Mouse (Mus musculus) MN1 (cell line): Measurements from ENCODE around the gene 5830473C10Rik.

Experiments
- DNase-seq: peaks from one replicate; pipeline ENCODE4 v3.0.0-alpha.2; 2016; ENCODE audit warnings: low spot score

5830473C10Rik gene

DNA sequence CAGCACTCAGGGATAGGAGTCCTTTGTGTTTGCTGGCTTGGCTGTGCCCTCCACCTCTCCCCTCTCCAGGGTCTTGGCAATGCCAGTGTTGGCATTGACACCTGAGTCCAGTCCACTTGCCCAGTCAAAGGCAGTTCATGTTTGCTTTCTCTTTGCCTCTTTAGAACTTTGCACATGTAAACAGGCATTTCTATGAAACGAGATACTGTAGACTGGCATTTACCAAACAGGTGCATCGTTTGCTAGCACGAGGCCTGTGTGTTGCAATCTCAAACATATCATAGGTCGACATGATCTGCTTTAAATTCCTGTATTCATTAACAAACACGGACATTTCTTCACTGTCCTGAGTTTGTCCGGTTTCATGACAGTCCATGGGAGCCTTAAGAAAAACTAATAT lies at the start of gene 5830473C10Rik:
5830473C10Rik (plus strand) TSS at position 365 of the 400 bp plus-strand sequence.
- no peak for DNase-seq

DNA sequence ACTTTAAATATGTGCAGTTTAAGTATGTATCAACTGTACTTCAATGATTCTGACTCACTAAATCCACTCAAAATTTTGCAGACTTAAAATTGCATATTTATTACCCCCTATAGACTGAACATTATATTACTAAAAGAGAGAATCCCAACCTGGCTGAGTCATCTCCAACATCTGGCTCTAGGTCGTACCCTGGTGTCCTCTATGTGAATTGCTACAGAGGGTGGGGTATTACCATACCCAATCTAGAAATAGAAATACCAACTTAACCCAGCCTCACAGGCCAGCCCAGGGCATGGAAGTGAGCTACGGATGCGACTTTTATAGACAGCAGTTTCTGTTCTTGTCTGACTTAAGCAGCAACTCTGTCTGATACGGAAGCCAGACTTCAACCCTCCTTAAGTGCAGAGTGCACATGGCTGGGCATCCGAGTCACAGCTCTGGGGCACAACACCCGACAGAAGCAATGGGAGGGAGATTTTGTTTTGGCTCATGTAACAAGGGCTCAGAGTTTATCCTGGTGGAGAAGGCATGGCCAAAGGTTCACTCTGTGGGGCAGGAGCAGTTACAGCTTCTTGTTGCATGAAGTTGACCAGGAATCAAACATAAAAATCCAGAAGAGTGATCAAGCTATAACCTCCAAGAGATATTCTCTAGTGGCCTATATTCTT lies 48.5 kb upstream of the 5830473C10Rik start:
- DNase-seq = no peak

DNA sequence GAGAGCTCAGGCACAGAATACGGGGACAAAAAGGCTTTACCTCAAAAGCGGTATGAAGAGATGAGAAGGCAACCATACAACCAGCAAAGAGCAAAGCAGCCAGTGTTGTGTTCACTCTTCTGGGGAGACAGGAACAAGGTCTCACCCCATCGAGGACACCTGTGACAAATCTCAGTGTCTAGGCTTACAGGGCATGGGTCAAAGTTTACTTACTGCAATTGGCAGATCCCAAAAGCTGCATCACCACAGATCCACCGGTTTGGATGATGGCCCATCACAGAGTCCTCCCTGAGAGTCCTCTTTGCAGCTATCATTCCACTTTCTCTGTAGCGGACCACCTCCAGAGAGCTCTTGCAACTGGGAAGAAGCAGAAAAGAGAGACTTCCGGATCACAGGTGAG lies 45.3 kb upstream of the 5830473C10Rik start:
- no peak for DNase-seq

DNA sequence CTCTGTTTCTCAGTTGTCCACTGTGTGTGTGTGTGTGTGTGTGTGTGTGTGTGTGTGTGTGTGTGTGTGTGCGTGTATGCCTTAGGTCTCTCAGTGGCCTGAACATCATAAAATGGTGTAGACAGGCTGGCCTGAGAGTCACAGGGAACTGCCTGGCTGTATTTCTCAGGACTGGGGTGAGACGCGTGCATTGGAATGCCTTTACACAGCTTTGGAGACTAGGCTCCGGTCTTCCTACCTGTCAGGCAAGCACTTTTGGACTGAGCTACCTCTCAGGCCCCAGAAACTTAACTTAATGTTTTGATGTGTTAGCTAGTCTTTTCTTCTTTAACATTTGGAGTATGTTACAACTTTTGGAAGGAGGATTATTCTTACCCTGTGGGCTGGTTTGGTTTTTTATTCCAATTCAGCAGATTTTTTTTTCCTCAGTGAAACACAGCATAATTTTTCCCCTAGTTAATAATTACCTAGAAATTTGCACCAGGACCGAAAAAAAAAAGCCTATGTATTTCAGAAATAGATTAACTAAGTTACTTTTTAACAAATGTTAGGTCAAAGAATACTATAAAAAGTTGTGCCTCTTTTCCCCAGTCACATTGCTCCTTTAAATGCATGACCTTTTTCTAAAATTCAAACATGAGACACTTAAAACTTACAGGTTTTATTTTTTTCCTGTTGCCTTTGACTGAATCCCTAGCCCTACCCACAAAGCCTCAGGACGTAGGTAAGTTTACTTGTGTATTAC lies 42.4 kb upstream of the 5830473C10Rik start, which contains the start of gene Afm:
Afm (plus strand) TSS at position 577 of the 745 bp plus-strand sequence.
- DNase-seq = no peak

DNA sequence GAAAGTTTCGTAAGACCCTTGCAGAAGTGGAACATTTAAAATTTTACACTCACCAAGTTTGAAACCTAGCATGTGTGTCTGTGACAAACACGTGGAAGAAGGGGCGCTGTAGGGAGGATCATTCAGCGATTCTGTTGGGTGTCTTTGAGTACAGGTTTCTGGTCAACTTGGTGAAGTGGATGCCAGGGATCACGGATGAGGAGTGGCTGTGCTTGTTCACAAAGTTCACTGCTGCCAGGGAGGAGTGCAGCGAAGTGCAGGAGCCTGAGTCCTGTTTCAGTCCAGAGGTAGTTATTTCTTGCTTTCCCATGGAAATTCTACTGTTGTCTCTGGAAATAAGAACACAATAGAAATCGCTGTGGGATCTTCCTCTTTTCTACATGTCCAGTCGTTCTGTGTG lies 9.7 kb upstream of the 5830473C10Rik start:
- DNase-seq = no peak

DNA sequence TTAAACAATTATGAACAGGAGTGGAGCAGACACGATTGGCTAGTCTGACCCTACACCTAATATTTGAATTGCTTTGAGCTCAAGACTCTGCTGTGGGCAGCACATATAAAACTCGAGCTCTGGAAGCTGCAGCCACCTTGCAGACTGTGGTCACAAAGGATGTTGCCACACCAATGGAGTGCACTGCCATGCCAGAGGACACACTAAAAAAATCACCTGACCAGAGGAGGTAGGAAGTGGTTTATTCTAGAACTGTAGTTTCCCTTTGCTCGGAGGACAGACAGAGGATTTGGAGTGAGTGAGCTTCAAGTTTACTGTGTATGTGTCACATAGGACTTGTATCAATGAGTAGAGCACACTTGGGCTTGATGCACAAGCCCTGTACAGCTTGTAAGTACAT lies 4.9 kb upstream of the 5830473C10Rik start:
- DNase-seq = no peak

DNA sequence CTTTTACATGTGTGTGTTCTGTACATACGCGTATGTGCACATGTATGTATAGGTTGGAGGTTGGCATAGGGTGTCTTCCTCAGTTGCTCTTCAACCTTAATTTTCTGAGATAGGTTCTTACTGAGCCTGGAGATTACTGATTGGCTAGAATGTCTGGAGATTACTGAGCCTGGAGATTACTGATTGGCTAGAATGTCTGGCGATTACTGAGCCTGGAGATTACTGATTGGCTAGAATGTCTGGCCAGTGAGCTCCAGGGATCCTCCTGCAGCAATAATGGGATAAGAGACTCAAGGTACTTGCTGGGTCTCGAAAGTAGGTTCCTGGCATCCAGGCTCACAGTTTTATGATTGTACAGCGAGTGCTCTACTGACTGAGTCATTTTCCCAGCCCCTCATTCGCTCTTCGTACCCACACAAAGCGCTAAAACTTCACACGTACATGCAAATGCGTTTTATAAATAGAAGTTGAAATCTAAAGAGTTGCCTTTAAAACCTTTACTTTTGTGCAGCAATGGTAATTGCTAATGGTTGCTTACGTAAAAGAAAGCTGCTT lies 891 bp downstream of the 5830473C10Rik start:
- DNase-seq = no peak

DNA sequence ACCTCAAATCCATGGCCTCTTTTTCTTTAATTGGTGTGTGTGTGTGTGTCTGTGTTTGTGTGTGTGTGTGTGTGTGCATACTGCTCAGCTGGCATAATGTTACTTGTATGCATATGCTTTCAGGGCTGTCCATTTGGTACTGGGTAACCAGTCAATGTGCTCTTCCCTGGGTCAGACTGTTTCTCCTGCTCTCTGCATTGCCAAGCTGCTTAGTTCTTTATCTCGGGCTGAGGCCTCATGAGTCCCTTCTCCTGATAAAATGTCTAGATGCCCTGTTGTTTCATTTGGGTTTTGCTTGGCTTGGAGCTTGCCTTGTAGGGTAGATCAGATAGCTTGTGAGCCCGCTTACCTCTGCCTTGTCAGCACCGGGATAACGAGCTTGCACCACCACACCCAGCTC lies 2.0 kb downstream of the 5830473C10Rik start:
- no peak for DNase-seq

DNA sequence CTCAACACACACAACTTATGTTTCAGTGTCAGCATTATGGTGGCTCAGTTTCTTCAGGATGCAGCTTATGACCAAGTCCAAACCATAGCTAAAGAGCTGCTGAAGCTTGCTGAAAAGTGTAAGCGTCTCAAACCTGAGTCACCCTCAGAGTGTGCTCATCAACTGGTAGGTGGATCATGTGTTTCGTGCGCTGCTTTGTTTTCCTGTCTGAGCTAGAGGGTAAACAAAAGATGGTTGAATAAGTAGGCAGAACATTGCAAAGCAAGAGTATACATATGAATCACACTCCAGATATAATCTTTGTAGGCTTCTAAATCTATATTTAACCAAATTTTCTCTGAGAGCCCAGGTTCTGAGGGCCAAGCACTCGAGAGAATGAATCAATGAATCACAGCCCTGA lies 3.3 kb downstream of the 5830473C10Rik start:
- DNase-seq = no peak

DNA sequence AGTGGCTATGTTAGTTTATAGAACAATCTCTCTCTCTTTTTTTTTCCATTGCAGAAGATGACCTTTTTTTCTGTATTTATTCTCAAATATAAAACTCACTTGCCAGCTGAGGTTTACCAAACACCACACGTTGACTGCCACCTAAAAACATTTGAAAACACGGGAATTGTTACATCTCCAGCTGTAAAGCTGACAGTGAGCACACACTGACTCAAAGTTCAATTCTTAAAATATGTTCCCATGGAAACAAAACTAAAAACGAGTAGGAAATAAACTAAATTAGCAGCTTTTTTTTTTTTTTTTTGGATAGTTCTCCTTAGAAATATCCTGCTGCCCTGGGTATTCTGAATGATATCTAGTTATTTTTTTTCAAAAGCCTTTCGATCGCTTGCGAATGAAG lies 4.3 kb downstream of the 5830473C10Rik start:
- no peak for DNase-seq

DNA sequence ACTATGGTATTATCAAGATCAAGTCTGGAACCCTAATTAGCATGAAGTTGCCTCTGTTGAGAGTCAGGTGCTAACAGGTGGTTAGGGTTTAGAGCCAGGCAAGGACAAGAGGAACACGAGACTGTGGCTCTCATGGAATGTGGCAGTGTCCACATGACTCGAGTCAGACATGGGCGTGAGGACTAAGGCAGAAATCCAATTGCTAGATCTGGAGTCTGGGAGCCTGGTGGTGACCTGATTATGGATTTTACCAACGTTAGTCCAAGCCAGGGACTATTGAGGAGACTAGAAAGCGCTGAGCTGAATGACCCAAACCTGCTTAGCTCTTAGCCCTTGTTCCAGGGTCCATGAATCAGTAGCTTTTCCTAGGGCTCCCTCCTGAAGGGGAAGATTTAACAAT lies 6.9 kb downstream of the 5830473C10Rik start:
- DNase-seq = no peak

DNA sequence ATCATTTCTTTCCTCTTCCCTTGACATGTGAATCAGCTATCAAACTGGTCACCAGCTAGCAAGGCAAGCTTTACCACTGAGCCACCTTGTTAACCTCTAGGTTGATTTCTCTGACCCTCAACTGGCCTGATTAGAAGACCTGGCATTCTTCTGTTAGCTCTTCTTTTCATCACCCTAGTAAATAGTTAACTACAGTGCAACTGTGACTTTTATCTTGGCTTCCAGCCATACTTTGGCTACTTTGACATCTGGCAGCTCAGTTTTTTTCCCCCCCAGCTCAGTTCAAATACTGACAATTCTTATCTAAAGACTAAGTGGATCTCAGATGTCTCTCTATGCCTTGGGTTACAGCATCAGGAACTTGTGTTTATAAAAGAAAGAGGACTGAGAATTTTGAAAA lies 7.4 kb downstream of the 5830473C10Rik start:
- no peak for DNase-seq

DNA sequence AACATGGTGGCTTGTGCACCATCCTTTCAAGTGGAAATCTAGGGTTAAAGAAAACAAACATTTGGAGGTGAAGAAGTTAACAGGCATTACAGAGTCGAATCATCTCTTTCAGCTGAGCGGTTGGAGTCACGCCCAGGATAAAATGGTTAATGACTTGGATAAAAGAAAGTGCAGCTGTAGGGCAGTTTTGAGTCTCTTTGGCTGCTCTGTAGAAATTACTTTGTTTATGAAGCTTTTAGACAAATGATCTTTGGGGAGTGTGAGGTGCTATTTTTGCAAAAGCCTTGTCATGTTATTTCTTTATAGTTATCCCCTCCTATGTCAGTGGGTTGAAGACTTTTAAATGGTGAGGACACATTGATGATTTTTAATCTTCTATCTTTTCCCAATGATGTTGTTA lies 10.3 kb downstream of the 5830473C10Rik start:
- DNase-seq = no peak

DNA sequence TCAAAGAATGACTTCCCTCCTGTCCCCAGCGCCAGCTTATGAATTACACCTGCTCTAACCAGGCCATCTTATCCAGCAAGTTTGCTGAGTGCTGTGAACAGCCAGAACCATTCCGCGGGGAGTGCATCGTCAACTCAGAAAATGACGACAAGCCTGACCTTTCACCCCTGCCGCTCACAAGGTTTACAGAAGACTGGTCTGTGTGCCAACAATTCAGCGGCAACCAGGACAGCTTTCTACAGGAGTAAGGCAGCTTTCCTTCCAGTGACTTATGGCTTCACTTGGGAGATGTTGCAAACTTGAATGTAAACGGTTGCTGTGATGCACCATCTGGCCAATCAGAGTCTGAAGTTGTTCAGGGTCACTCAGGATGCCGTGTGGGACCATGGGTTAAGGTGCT lies 16.8 kb downstream of the 5830473C10Rik start:
- DNase-seq = no peak

DNA sequence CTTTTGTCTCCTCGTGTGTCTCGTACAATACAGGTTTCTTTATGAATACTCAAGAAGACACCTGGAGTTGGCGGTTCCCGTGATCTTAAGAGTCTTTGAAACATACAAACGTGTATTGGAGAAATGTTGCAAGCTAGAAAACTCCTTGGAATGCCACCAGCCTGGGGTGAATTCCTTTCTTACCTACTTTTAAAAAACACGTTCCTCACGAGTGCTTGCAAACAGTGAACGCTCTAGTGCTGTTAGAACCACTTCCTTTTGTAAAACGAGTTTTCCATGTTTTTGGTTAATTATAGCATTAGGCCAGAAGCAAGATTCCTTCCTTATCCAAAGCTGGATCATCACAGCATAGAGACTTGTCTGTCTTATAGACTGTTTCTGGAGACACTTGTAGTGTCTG lies 18.6 kb downstream of the 5830473C10Rik start:
- DNase-seq = no peak

DNA sequence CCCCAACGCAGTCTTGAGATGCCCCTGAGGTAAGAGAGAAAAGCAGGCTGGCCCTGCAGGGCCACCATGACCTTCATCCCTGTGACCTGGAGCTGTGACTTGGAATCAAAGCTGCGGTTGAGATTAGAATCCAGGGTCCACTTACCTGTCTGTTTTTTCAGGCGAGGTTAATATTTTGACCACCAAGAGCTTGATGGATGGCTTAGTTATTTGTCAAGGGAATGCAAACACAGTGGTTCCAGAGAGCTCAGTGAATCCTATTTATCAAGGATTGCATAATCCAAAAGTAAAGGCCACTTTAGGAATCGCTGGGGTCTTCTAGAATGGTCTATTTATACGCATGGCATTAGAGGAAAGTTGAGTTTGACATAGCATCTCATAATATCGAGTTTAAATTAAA lies 21.3 kb downstream of the 5830473C10Rik start:
- DNase-seq = no peak

DNA sequence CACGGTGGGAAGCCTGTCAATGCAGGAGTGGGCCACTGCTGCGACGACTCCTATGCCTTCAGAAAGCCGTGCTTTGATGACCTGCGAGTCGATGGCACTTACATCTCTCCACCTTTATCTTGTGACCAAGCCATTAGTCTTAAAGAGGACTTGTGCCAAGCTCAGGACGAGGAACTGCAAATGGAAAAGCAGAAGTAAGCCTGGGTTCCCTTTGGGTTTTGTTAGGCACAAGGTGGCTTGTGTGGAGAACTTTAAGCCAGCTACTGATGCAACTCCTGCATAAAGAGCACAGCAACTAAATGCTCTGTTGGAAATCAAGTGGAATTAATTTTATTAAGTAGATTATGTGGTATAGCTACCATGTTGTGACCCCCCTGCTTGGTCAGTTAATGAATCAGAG lies 23.9 kb downstream of the 5830473C10Rik start:
- DNase-seq = no peak

DNA sequence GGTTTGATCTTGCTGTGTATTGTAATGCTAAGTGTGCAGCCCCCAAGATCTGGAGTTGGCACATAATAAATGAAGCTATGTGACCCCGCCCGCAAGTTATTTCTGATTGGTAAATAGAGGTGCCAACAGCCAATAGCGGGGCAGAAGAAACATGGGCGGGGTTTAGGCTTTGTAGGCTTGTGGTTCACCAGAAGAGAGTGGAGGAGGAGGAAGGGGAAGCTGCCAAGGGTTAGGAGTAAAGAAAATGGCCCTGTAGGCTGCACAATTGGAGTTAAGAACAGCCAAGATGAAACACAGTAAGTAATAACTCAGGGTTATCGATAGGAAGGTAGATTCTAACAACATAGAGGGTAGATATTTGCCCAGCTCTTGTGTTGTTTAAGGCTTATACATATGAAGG lies 25.6 kb downstream of the 5830473C10Rik start:
- DNase-seq = no peak

DNA sequence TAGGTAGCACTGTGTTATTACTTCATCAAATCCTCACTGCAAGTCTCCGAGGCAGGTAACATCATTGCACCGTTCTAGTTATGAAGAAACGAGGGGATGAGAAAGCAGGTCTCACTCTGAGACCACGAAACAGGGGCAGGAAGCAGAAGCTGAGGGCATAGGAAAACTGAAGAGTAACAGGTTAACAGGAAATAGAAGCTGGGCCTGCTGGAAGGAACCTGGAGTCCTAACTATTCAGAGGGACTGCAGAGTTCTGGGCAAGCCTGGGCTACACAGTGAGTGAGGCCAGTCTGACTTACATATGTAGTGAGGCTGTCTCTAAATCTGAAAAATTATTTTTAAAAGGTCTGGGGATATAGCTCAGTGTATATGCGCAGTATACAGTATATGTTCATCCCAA lies 27.2 kb downstream of the 5830473C10Rik start:
- no peak for DNase-seq

DNA sequence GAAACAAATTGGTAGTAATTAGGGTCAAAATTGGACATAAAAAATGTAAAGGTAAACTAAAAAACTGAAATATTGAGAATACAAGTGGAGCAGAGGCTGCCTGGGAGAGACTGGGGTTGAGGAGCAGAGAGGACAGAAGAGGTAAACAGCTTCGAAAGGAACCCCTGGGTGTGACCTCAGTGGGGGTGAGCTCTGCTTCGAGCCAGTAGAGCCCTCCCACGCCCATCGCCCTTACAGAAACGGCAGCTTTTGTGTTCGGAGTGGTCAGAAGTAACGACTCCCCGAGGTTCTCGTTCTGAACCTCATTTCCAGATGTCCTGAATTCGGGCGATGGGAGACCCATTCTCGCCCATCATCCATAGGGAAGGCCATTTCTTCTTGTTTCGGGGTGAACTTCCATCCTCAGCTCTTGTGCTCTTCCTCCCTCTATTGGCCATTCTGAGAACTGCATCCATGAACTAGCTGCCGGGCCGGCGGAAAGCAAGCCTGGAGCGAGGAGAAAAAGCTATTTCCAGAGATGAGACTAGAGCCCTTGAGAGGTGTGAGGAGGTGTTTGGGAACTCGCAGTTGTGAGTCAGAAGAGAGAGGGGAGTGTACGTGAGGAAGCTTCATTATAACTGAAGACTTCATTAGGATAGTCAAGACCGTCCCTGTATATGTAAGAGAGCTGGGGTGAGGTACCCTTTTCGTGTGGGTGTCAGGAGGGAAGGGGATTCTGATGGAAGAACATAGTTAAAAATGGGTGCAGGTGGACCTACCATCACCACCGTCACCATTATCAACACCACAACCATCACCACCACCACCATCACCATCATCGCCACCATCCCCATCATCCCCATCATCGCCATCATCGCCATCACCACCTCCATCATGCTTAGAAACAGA lies 28.0 kb downstream of the 5830473C10Rik start:
- peak; percentile 51 for DNase-seq

DNA sequence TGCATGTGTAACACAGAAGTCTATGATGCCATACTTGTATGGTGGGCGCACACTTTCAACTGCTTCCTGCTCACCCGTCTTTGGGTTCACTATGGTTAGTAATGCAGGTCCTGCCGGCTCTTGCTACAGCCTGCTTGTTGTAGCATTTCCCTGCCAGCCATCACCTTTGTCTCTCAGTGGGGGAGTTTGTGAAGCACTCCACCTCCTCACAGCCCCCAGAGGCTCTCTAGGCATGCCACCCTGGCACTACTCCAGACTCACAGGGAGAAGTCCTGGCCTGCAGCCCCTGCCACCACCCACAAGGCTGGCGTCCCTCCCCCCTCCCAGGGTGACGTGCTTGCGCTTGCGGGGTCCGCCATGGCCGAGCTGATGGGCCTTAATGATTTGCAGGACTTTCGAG lies 29.8 kb downstream of the 5830473C10Rik start:
- DNase-seq = no peak

DNA sequence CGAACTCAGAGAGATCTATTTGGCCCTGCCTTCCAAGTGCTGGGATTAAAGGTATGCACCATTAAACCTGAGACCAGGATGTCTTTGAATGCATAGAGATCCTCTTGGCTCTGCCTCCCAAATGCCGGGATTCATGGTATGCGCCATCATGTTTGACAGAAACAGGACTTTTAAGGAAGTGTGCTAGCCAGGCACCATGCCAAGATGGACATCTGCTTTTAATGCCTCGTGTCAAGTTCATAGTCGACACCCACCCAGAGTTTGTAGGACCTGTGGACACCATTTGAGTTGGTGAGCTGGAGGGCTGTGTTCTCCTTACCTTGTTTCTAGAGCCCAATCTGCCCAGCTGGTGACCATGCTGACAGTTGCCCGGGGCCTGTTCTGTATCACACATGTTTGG lies 31.0 kb downstream of the 5830473C10Rik start:
- no peak for DNase-seq
